Mouse (Mus musculus) spleen, adult 2 months (tissue): ENCODE data around the gene Hdac9.

Experiments used
- CTCF ChIP-seq: fragments of 200-500 bp; IDR thresholded peaks from 2 replicates; pipeline ENCODE4 v1.5.1; 2011; ENCODE audit warnings: mild to moderate bottlenecking, inconsistent platforms; ENCODE audit not compliant: insufficient read depth, insufficient read length, insufficient replicate concordance; ENCODE audit errors: extremely low read depth
- POLR2A ChIP-seq: fragments of 200-500 bp; IDR thresholded peaks from 2 replicates; pipeline ENCODE4 v1.6.1; 2011; ENCODE audit warnings: low read depth, low read length, inconsistent platforms

GRCm38 (mm10) chr12:34559001-34559400, 357.9 kb downstream of the Hdac9 start:
- no peak for TF ChIP-seq POLR2A
- TF ChIP-seq CTCF = no peak
